Mouse (Mus musculus) splenic B cell, adult 2 months (primary cell): ENCODE results near the gene Agfg2.
"Not testable (repeated sequence)": the region's sequence is repeated elsewhere in the genome, so short reads cannot be mapped to it uniquely, and the experiment has no call there.

Experiments used
- DNase-seq: peaks from one replicate; pipeline ENCODE4 v3.0.0-alpha.2; 2011; ENCODE audit warnings: low read depth, low spot score
- H3K27me3 ChIP-seq: 2 replicates; pipeline ENCODE4 v1.6.1; 2012; ENCODE audit warnings: mild to moderate bottlenecking, low read length, moderate library complexity, mixed read lengths; ENCODE audit not compliant: control insufficient read depth, poor library complexity, insufficient read depth, severe bottlenecking
- H3K36me3 ChIP-seq: 2 replicates; pipeline ENCODE4 v1.6.1; 2012; ENCODE audit warnings: mild to moderate bottlenecking, low read length, moderate library complexity, mixed read lengths; ENCODE audit not compliant: control insufficient read depth, poor library complexity, insufficient read depth, severe bottlenecking

Agfg2 gene

GRCm38 (mm10) chr5:137615347-137615746 lies 69.2 kb downstream of the Agfg2 start:
- H3K36me3 ChIP-seq, result peaks cover 1% of the 10 kb centered on the region; the same call in 1 of the 2 replicates
- no peaks in the 10 kb centered on the region for H3K27me3 ChIP-seq
- no peak for DNase-seq

- not testable (repeated sequence) for H3K27me3 ChIP-seq, DNase-seq
Observed at GRCm38 (mm10) chr5:137614921-137615320, 69.6 kb downstream of the Agfg2 start.

GRCm38 (mm10) chr5:137613550-137613949 lies 71.0 kb downstream of the Agfg2 start, which contains the start of gene Pcolce:
TSS of gene Pcolce (minus strand) at chr5:137613784.
- Histone ChIP-seq H3K36me3 (peaks cover 1% of the 10 kb centered on the region; the same call in 1 of the 2 replicates), H3K27me3 (no peaks in the 10 kb centered on the region)
- no peak for DNase-seq

More at GRCm38 (mm10) chr5:137614921-137615320, 69.6 kb downstream of the Agfg2 start:
- H3K36me3 ChIP-seq, result not testable (repeated sequence)

- DNase-seq, result no peak
- no peaks in the 10 kb centered on the region for H3K27me3 ChIP-seq
- peaks cover 1% of the 10 kb centered on the region; the same call in 1 of the 2 replicates for H3K36me3 ChIP-seq
Observed at GRCm38 (mm10) chr5:137613076-137613475, 71.5 kb downstream of the Agfg2 start.

GRCm38 (mm10) chr5:137611245-137611602 lies 73.3 kb downstream of the Agfg2 start:
- no peak for DNase-seq
- Histone ChIP-seq H3K27me3 (no peaks in the 10 kb centered on the region), H3K36me3 (peaks cover 1% of the 10 kb centered on the region; the same call in 1 of the 2 replicates)

- DNase-seq, result no peak
- H3K36me3 ChIP-seq, result peaks cover 1% of the 10 kb centered on the region; the same call in 1 of the 2 replicates
- no peaks in the 10 kb centered on the region for H3K27me3 ChIP-seq
Observed at GRCm38 (mm10) chr5:137610548-137611244, 73.8 kb downstream of the Agfg2 start.

GRCm38 (mm10) chr5:137610056-137610455 lies 74.5 kb downstream of the Agfg2 start:
- no peaks in the 10 kb centered on the region for H3K27me3 ChIP-seq
- no peak for DNase-seq
- peaks cover 1% of the 10 kb centered on the region; the same call in 1 of the 2 replicates for H3K36me3 ChIP-seq

GRCm38 (mm10) chr5:137609292-137609691 lies 75.2 kb downstream of the Agfg2 start:
- H3K27me3 ChIP-seq, result no peaks in the 10 kb centered on the region
- DNase-seq, result no peak
- H3K36me3 ChIP-seq, result peaks cover 1% of the 10 kb centered on the region; the same call in 1 of the 2 replicates

- Histone ChIP-seq H3K36me3 (peaks cover 1% of the 10 kb centered on the region; the same call in 1 of the 2 replicates), H3K27me3 (no peaks in the 10 kb centered on the region)
- DNase-seq, result no peak
Observed at GRCm38 (mm10) chr5:137608654-137609190, 75.8 kb downstream of the Agfg2 start.

- no peak for DNase-seq
- peaks cover under 1% of the 10 kb centered on the region; the same call in 1 of the 2 replicates for H3K36me3 ChIP-seq
- no peaks in the 10 kb centered on the region for H3K27me3 ChIP-seq
Observed at GRCm38 (mm10) chr5:137607860-137608653, 76.5 kb downstream of the Agfg2 start.

GRCm38 (mm10) chr5:137601365-137601729 lies 83.2 kb downstream of the Agfg2 start:
- no peak for DNase-seq
- Histone ChIP-seq H3K36me3 (no peaks in the 10 kb centered on the region), H3K27me3 (no peaks in the 10 kb centered on the region)

- Histone ChIP-seq H3K27me3 (no peaks in the 10 kb centered on the region), H3K36me3 (no peaks in the 10 kb centered on the region)
- peak; percentile 98 for DNase-seq
Observed at GRCm38 (mm10) chr5:137600619-137601364, 83.7 kb downstream of the Agfg2 start, which contains the start of gene Mospd3. TSS of gene Mospd3 (minus strand) at chr5:137601058.
